Mouse (Mus musculus) right cerebral cortex, postnatal 25 days (tissue): ENCODE measurements around the gene P2rx7.
"Not testable (repeated sequence)": the region's sequence is repeated elsewhere in the genome, so short reads cannot be mapped to it uniquely, and the experiment has no call there.

ENCODE experiments used
- DNase-seq: peaks from one replicate; pipeline ENCODE4 v3.0.0; 2022

P2rx7 gene

DNA sequence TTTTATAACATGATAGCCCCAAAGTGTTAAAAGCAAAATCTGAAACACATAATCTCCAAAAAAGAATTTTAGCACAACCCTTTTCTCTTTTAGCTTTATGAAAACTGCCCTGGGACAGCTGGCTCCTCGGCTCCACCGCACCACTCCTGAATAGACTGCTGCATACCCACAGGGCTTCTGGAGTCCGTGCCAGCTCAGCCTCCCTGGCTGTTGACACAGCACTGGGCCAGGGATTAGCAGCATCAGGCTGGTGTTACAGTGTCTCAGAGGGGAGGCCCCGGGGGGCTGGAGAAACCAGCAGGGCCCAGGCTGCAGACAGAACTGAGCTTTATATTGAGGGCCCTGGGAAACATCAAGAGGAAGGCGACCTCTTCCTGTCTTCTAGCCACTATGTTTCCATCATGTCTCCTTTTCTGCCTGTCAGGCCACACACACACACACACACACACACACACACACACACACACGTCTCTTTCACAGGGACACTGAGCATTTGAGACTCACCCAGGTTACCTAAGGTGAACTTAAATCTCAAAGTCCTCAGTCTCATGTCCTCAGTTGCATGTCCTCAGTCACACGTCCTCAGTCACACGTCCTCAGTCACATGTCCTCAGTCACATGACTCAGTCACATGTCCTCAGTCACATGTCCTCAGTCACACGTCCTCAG lies 3.7 kb downstream of the P2rx7 start:
- DNase-seq = no peak

DNA sequence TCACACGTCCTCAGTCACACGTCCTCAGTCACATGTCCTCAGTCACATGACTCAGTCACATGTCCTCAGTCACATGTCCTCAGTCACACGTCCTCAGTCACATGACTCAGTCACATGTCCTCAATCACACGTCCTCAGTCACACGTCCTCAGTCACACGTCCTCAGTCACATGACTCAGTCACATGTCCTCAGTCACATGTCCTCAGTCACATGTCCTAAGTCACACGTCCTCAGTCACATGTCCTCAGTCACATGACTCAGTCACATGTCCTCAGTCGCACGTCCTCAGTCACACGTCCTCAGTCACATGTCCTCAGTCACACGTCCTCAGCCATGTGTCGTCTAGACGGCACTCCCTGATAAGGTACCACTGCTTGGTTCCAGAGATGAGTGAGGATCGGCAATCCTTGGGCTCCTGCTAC lies 4.3 kb downstream of the P2rx7 start:
- not testable (repeated sequence) for DNase-seq

DNA sequence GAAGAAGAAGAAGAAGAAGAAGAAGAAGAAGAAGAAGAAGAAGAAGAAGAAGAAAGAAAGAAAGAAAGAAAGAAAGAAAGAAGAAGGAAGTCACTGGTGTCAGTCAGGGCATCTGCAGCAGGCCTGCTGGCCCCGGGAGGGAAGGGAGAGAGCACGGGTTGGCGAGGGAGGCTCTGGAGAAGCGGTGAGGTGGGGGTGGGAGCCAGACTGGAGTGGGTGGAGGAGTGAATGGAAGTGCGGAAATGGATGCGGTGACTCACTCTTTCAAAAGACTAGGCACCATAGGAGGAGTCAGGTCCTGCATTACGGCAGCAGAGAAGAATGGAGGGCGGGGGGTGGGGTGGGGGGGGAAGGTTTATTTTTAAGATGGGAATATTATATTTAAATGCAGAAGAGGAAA lies 5.6 kb downstream of the P2rx7 start:
- peak; percentile 58 for DNase-seq

DNA sequence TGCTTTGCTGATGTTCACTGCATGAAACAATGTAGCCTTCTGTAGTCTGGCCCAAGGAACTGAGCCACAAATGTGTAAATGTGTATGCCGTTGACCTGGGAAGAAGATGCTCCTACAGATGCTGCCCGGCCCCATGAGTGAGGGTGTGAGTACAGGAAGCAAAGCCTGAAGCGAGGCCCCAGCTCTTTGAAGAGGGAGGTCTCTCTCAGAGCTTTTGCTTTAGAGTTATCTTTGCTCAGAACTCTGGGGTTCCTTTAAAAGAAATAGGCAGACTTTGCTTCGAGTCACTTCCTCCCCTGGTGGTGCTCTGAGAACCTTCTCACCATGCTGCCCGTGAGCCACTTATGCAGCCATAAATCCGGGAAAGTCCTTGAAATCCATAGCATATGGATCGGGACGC lies 6.4 kb downstream of the P2rx7 start:
- no peak for DNase-seq

DNA sequence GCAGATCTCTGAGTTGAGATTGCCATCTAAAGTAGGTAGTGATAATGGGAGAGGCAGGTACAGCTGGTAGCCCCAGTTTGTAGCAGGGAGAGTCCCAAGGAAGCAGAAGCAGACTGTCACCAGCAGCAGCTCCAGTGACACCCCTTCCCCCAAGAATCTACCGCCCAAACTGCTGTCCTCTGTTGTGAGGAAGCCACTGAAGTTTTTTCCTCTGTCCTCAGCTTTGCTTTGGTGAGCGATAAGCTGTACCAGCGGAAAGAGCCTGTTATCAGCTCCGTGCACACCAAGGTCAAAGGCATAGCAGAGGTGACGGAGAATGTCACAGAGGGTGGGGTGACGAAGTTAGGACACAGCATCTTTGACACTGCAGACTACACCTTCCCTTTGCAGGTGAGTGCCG lies 8.8 kb downstream of the P2rx7 start:
- no peak for DNase-seq

DNA sequence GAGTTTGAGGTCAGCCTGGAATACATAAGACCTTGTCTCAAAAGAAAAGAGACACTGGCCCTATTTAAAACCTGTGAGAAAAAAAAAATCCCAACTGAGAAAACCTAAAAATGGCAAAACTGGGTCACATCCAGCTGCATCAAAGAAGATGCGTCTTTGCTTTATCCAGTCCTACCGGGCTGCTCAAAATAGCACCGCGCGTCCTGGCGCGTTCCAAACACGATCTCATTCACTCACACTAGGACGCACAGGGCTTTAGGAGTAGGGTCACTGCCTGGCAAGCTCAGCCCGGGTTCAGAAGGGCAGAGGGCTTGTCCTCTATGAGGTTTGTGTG lies 9.4 kb downstream of the P2rx7 start:
- DNase-seq = peak; percentile 44

DNA sequence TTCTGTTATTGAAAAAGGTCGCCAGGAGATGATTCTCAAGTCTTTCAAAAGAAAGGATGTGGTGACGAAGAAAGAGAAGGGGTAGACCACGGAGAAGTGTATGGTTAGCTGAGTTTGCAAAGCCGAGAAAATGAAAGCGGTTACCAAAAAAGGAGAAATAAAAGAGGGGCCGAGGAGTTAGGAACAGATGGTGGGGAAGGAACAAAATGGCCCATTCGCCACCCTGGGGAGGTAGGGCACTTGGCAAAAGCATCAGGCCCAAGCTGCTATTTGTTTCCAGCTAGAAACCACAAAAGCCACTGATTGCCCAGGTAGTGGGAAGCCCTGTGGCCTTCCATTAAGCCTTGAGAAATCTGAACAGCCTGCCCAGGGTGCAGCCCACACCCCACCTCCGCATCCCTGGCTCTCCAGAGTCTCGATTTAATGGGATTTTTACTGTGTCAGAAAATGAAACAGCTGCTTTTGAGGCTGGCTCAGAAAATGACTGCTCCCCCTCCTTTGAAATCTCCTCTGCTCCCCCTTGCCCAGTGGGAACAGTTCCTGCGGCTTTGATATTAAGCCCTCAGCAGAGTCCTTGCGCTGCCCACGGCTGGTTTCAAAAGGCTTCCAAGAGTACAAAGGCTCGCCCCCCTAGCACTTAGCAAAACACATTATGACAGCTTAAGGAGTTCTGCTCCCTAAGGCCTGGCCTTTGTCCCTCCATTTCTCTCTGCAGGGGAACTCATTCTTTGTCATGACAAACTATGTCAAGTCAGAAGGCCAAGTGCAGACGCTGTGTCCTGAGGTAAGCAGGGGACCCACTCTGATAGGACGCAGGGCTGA lies 9.9 kb downstream of the P2rx7 start:
- DNase-seq = peak; percentile 67

DNA sequence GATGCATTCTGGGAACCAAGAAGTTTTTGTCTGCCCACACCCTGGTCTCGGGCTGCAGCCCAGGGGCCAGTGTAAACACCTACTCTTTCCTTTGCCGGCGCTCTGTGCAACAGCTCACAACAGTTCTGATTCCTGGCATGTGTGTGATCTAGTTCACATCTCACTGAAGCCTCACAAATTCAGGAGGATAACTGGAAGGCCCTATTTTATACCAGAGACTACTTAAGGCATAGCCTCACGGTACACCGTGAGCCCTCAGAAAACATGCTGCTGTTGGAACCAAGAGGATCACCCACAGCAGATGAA lies 10.5 kb downstream of the P2rx7 start:
- peak; percentile 25 for DNase-seq

DNA sequence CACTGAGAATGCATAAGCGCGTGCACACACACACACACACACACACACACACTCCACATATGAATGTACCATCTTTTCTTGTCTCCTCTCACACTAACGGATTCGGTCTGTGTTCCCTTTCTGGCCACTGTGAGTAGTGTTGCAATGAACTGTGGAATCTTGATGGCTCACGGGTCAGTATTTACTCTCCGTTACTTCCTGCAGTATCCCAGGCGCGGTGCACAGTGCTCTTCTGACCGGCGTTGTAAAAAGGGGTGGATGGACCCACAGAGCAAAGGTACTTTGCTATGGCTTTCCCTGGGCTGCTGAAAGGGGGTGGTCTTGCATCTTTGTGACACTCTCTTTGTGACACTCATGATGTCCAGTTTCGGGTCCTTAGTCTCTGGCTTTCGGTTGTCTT lies 13.1 kb downstream of the P2rx7 start:
- no peak for DNase-seq

DNA sequence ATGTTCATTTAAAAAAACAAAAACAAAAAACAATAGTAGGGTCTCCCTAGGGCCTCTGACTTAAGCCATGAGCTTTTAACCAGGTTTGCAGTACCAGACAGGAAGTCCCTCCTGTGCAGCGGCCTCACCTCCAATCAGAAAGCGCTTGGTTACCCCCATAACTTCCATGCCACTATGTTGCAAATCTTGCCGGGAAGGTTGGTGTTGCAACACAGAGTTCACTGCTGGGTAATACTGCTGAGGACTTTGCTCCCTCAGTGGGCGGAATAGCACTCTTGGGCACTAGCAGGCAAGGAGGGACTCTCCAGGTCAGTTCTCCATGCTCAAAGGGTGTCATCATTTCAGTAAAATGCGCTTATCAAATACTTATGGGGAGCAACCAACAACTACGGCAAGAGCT lies 18.8 kb downstream of the P2rx7 start:
- DNase-seq = no peak

DNA sequence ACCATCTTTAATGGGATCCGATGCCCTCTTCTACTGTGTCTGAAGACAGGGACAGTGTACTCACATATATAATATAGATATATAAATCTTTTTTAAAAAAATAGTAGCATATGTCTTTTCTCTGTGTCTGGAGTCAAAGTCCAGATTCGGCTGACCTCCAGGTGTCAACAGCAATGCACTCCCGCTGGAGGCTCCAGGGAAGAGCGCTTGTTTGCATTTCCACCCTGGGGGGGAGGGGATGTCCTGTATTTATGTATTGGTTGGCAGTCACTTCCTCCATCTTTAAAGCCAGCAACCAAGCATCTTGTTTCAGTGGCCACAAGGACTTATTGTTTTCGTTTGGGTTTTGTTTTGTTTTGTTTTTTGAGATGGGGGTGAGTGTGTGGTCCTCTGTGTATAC lies 21.3 kb downstream of the P2rx7 start:
- DNase-seq = no peak

DNA sequence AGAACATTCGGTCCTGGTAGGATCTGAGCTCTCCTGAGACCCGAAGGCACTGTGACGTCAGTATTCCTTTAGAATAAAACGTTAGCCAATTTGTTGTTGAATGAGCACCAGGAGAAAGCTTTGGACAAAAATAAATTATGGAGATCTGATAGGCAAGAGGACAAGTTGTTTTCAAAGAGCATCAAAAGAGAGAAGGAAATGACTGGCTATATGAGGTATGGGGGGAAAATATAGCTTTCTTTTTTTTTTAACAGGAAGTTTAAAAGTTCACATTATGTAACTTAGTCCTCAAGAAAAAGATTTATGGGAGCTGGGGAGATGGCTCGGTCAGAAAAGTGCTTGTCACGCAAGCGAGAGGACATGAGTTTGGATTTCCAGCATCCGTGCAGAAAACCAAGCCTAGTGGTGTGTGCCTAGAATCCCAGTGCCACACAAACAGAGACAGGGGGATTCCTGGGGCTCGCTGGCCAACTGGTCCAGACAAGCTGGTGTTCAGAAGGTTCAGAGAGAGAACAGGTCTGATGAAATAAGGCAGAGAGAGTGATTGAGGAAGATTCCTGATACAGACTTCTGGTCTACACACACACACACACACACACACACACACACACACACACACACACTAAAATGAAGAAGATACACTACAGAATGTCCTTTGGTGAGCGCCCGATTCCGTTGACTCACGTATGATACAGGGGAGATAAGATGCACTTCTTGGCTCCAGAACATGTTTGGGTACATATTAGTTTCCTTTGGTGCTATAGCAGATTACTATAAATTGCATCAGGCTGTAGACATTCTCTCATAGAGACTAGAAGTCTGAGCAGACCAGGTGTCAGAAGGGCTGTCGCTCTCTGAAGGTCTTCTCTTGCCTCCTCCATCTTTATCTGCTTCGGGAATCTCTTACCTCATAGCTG lies 25.5 kb downstream of the P2rx7 start:
- no peak for DNase-seq

DNA sequence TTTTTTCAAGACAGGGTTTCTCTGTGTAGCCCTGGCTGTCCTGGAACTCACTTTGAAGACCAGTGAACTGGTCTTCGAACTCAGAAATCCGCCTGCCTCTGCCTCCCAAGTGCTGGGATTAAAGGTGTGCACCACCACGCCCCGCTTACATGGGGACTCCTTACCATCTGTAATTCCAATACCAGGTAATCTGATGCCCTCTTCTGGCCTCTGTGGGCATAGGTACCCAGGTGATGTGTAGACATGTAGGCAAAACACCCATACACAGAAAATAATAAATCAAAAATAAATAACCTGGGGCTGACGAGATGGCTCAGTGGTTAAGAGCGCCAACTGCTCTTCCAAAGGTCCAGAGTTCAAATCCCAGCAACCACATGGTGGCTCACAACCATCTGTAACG lies 27.9 kb downstream of the P2rx7 start:
- DNase-seq = not testable (repeated sequence)

DNA sequence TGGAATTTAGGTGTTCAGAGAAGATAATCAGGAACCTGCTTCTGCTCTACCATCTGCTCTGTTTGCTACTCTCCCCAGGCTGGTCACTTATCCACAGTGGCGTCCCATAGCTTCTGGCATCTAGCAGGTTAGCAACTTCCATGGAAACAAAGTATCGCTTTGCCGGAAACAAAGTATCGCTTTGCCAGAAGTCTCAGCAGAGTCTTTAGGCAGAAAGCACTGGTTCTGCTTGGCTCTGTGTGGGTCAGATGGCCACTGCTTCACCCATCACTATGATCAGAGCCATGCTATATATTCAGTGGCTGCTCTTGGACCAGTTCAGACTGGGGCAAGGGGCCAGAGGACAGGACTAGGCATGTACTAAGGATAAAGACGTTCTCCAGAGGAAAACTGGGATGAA lies 28.6 kb downstream of the P2rx7 start:
- DNase-seq = no peak

DNA sequence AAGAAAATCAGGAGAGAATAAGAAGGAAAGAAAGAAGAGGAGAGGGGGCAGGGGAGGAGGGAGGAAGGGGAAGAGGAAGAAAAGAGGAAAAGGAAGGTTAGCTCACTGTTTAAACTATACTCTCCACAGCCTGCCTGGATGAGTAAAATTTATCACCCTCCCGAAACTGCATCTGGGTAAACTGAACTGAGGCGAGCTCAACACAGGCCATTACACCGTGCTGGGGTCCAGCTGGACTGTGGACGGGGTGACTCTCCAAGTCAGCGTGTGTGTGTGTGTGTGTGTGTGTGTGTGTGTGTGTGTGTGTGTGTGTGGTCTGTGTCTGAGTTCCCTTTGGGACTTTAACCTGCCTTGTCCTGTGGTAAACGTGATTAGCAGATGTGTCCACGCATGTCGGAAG lies 32.3 kb downstream of the P2rx7 start:
- DNase-seq = no peak

DNA sequence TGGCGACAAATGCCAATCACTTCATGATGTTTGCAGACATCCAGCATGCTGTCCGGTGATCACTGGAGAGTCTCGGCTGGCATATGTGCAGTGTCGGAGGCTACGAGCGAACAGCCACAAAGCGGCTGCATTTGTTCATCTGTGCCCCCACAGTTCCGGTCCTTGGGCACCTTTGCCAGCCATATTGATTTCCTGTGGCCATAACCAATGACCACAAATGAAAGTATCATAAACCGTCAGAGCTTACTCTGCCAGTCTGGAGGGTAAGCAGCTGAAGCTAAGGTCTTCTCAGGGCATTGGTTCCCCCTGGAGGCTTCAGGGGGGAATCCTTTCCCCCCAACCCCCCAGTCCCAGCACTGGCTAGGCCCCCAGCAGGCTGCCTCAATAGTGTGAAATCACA lies 34.3 kb downstream of the P2rx7 start:
- DNase-seq = no peak

DNA sequence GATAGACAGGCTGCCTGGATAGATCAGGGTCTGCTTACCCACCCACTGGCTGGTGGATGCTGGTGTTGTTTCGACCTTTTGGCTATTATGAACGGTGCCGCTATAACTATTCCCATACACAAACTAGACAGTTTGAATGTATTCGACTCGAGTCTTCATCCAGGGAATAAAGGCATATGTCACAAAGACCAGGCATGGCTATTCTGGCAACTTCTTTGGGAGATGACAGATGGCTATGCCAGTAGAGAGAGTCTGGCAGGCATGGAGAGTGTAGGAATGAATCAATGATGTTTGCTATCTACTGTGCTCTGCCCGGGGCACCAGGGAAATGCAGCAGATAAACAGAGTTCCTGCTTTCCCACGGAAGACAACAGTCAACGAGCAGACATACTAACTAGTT lies 36.2 kb downstream of the P2rx7 start:
- no peak for DNase-seq

DNA sequence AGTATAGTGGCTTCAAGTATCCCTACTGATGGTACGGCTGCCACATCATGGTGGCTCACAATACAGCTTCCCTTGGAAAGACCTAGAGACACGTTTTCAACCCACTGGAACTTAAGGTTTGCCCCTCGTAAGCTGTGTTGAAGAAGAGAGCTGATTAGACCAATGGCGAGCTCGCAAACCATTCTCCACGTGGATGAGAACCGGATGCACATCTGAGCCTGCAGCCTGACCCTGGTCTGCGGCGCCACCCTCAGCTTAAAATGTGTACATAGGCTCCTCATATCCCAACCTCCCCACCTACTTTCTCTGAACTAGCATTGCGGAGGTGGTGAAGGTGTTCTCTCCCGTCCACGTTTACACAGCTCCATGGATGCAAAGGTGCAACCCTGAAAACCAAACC lies 37.6 kb downstream of the P2rx7 start:
- no peak for DNase-seq

DNA sequence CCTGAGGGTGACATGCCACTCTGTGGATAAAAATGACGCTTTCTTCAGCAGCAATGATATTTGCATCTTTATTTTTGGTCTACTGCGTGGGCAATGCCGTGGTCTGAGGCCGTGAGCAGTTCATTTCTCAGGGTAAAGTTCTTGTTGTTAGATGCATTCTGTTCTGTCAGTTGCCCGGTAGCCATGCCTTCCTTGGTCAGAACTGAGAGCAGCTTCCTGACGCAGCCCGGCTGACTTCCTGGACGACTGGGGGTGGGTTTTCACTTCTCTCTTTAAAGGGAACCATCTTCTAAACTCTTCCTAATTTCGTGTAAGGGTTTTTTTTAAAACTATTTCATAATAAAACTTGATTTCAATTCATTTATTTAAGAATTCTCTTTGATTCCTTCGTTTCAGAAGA lies 40.2 kb downstream of the P2rx7 start:
- no peak for DNase-seq

DNA sequence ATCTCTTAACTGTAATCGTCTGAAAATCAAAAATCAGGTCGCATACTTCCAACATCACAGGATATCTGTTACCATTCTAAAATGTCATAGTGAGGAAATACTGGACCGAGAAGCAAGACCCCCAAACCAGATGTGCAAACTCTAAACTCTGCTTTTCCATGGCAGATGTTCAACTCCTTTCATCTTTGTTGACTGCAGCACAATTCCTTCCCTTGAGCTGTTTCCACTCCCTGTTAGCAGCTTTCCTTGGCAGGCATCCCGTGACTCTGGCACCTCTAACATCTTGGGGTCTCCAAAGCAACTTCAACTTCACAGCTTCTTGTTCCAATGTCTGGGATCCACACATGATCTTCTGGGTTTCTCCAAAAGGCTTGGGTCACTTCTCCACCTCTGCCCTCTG lies 43.7 kb downstream of the P2rx7 start:
- no peak for DNase-seq

DNA sequence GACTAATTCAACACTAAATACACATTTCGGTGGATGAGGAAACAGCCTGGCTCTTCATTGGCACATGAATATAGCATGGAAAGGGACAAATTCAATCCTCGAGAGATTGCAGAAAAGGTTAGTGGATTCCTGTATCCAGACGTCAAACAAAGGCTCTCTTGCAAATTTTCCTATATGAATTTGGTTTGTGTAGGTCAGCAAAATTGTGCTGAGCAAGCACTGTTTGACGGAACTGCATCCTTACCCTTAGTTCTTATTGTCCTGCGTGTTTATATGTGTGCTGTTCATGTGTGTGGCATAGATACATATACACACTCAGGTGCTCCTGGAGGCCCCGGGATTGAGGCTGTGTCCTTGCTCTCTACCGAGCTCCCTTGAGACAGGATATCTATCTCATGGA lies 45.4 kb downstream of the P2rx7 start:
- DNase-seq = no peak

DNA sequence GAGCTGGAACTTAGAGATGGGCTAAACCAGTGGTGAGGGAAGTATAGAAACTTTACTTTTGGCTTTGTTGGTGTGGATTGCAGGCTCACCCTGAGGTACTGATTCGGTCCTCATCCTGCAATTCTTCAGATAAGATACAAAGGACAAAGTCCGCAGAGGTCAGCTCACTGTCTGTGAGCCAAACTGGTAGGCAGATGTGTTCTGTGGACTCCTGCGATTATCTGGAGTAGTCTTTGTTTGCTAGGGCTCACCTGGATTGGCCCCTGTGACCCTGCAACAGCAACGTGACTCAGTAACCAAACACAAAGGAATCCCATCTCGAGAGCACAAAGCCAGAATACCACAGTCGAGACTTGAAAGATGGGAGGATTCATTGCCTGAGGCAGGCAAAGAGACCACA lies 46.8 kb downstream of the P2rx7 start:
- DNase-seq = no peak

DNA sequence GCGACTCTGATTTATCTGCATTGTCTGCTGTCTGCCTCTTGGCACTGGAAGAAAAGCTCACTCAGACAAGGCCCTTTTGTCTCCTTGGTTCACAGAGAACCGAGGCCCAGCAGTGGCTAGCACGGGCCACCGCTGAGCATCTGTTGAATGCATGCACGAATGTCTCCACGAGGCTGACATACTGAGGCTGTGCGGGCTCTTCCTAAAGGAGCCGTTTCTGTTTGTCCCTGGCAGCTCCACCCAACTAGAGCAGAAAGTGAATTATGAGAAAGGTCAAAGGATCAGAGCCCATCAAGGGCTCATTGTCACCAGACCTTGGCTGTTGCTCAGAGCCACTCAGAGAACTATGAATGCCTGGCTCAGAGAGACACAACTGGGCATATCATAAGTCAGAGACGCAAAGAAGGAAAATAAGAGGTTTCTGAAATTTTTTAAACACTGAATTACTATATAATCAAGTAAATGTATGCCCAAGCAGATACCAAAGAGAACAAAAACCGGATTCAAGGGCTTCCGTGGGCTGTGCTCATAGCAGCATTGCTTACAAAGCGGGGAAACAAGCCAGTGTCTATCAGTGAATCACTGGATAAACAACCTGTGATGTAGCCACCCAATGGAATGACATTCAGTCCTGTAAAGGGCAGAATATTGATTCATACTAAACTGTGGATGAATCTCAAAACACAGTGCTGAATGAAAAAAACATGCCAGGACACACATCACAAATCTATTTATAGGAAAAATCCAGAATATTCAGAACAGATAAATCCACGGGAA lies 49.9 kb downstream of the P2rx7 start:
- DNase-seq = no peak
